ENCODE assay signal across 9 mouse cellular contexts in genomic region chr2:32708643-32709042, GRCm38 (mm10). TPM values are rescaled to one million over a fixed set of nuclear protein-coding genes. Genes with fewer than 3 reads are reported as not detected.
DNase-seq lines count a peak whose midpoint lies in the region; ATAC-seq and TF ChIP-seq lines count a peak whose summit lies in the region.
"Had no signal": no experiment of that assay in that cellular context is flagged by ENCODE, and none has a peak within 500 bp of the region (broad histone marks: within the 10 kb centered on the region; RNA-seq: fewer than 3 reads in every experiment).

No protein-coding gene starts in this region.

- no peak for ATAC-seq in neural tube, embryonic 15.5 days (ENCODE audit: low FRiP score)
- ATAC-seq in limb, embryonic 11.5 days (ENCODE audit: insufficient number of reproducible peaks, low FRiP score, low TSS enrichment, low read depth) = no peak

- H3K27me3 ChIP-seq in neural tube, embryonic 15.5 days (replicated peaks) = no peaks in the 10 kb centered on the region
- H3K27me3 ChIP-seq in limb, embryonic 11.5 days (ENCODE audit: control insufficient read depth, insufficient read depth, low read length) = no peaks in the 10 kb centered on the region
- H3K27me3 ChIP-seq in splenic B cell, adult 2 months (ENCODE audit: control insufficient read depth, insufficient read depth, low read length, poor library complexity, severe bottlenecking) = no peaks in the 10 kb centered on the region
- H3K27me3 ChIP-seq: neural tube, embryonic 13.5 days had no signal

- TF ChIP-seq POLR2A in bone marrow, adult 2 months (IDR thresholded peaks at IDR 0.05; ENCODE audit: borderline replicate concordance, control insufficient read depth, low read depth, low read length) = no peak

- H3K27ac ChIP-seq in neural tube, embryonic 15.5 days (replicated peaks) = no peak overlapping the region
- no peak overlapping the region for H3K27ac ChIP-seq in bone marrow, adult 2 months (ENCODE audit: control insufficient read depth, insufficient read depth, low read depth, low read length, poor library complexity)
- H3K27ac ChIP-seq in limb, embryonic 11.5 days (replicated peaks; ENCODE audit: low read depth, low read length) = no peak overlapping the region
- H3K27ac ChIP-seq: neural tube, embryonic 13.5 days had no signal

- no peak overlapping the region for H3K9ac ChIP-seq in neural tube, embryonic 15.5 days (replicated peaks)
- H3K9ac ChIP-seq in limb, embryonic 11.5 days (ENCODE audit: low read length) = no peak overlapping the region; the same call in 1 of the 2 replicates
- H3K9ac ChIP-seq: neural tube, embryonic 13.5 days had no signal

- H3K4me3 ChIP-seq in neural tube, embryonic 15.5 days (replicated peaks) = no peak overlapping the region
- no peak overlapping the region for H3K4me3 ChIP-seq in bone marrow, adult 2 months (replicated peaks; ENCODE audit: control insufficient read depth, low read depth, low read length)
- H3K4me3 ChIP-seq in limb, embryonic 11.5 days (ENCODE audit: low read depth, low read length) = no peak overlapping the region
- H3K4me3 ChIP-seq: neural tube, embryonic 13.5 days had no signal

- WGBS in neural tube, embryonic 15.5 days = 48% methylated on average over 3 of the region's 3 CpGs
- 7% methylated on average over 3 of the region's 3 CpGs for WGBS in bone marrow, adult 2 months
- 48% methylated on average over 3 of the region's 3 CpGs for WGBS in limb, embryonic 11.5 days

- no peaks in the 10 kb centered on the region for H3K9me3 ChIP-seq in neural tube, embryonic 15.5 days (replicated peaks)
- no peaks in the 10 kb centered on the region for H3K9me3 ChIP-seq in limb, embryonic 11.5 days (ENCODE audit: control insufficient read depth, low read length)
- H3K9me3 ChIP-seq: neural tube, embryonic 13.5 days had no signal

- intact Hi-C loops in heart, postnatal 25 days (cut with DNase I) = loop anchor here (2.0 kb wide), 1 partner anchor 14 kb away; no protein-coding TSS in a partner anchor

- peak; percentile 80 for TF ChIP-seq CTCF in bone marrow, adult 2 months (IDR thresholded peaks at IDR 0.05; ENCODE audit: control insufficient read depth, insufficient read depth, low read length)

- H3K36me3 ChIP-seq in neural tube, embryonic 15.5 days = peaks cover 66% of the 10 kb centered on the region
- H3K36me3 ChIP-seq in limb, embryonic 11.5 days (ENCODE audit: control insufficient read depth, insufficient read depth, low read length) = peaks cover 37% of the 10 kb centered on the region
- H3K36me3 ChIP-seq in splenic B cell, adult 2 months (ENCODE audit: control insufficient read depth, insufficient read depth, low read length, poor library complexity, severe bottlenecking) = peaks cover 21% of the 10 kb centered on the region

- DNase-seq in heart, adult 11 months = peak; percentile 91
- no peak for DNase-seq in heart, postnatal 25 days (ENCODE audit: low spot score)
- peak; percentile 73 for DNase-seq in neural tube, embryonic 10.5 days (ENCODE audit: extremely low spot score, low spot score)
- DNase-seq in limb, embryonic 11.5 days (ENCODE audit: low spot score) = peak; percentile 85
- peak; percentile 87 for DNase-seq in splenic B cell, adult 2 months (ENCODE audit: low read depth, low spot score)
- DNase-seq in ovary, postnatal 36 days (ENCODE audit: low spot score) = no peak

- no peak overlapping the region for H3K4me2 ChIP-seq in neural tube, embryonic 15.5 days
- H3K4me2 ChIP-seq in limb, embryonic 11.5 days (ENCODE audit: low read depth, severe bottlenecking) = no peak overlapping the region
- H3K4me2 ChIP-seq: neural tube, embryonic 13.5 days had no signal

- peaks cover 23% of the 10 kb centered on the region for H3K4me1 ChIP-seq in neural tube, embryonic 15.5 days
- peaks cover 2% of the 10 kb centered on the region for H3K4me1 ChIP-seq in bone marrow, adult 2 months (ENCODE audit: control insufficient read depth, insufficient read depth, low read length)
- peaks cover 7% of the 10 kb centered on the region; the same call in 1 of the 2 replicates for H3K4me1 ChIP-seq in limb, embryonic 11.5 days (ENCODE audit: control insufficient read depth, insufficient read depth, low read length)

RNA-seq across cellular contexts. Expression of gene Cdk9, which starts 4.2 kb away (rescaled TPM):
- total RNA-seq in heart, postnatal 25 days (2021) = 10 to 100 TPM; 23.4 to 26.4 TPM
- polyA plus RNA-seq in neural tube, embryonic 15.5 days (2015; fragmentation: Nextera tagmentation; extraction: Ambion mirVana) = 63.0 and 82.4 TPM in 2 replicates
- polyA plus RNA-seq in bone marrow, adult 2 months (2011; ENCODE audit: insufficient read depth, insufficient read length, low replicate concordance, missing spikeins) = 105 and 154 TPM in 2 replicates
- polyA plus RNA-seq in limb, embryonic 11.5 days (2014; fragmentation: Nextera tagmentation; extraction: Ambion mirVana) = 98.3 and 101 TPM in 2 replicates

RNA-seq across cellular contexts. Expression of gene Fpgs, which starts 4.7 kb away (rescaled TPM):
- total RNA-seq in heart, postnatal 25 days (2021) = 1 to 10 TPM; 4.2 to 6.0 TPM
- polyA plus RNA-seq in neural tube, embryonic 15.5 days (2015; fragmentation: Nextera tagmentation; extraction: Ambion mirVana) = 19.3 and 20.6 TPM in 2 replicates
- polyA plus RNA-seq in bone marrow, adult 2 months (2011; ENCODE audit: insufficient read depth, insufficient read length, low replicate concordance, missing spikeins) = 14.9 and 24.4 TPM in 2 replicates
- 22.1 and 23.2 TPM in 2 replicates for polyA plus RNA-seq in limb, embryonic 11.5 days (2014; fragmentation: Nextera tagmentation; extraction: Ambion mirVana)

RNA-seq across cellular contexts. Expression of gene Sh2d3c, which starts 12.2 kb away (rescaled TPM):
- total RNA-seq in heart, postnatal 25 days (2021) = 10 to 100 TPM; 20.7 to 25.4 TPM
- polyA plus RNA-seq in neural tube, embryonic 15.5 days (2015; fragmentation: Nextera tagmentation; extraction: Ambion mirVana) = 50.1 and 51.5 TPM in 2 replicates
- polyA plus RNA-seq in bone marrow, adult 2 months (2011; ENCODE audit: insufficient read depth, insufficient read length, low replicate concordance, missing spikeins) = 23.3 and 51.8 TPM in 2 replicates
- 12.2 and 13.1 TPM in 2 replicates for polyA plus RNA-seq in limb, embryonic 11.5 days (2014; fragmentation: Nextera tagmentation; extraction: Ambion mirVana)

RNA-seq across cellular contexts. Expression of gene 6330409D20Rik, which starts 32.2 kb away (rescaled TPM):
- not detected for total RNA-seq in heart, postnatal 25 days (2021)
- 2.9 and 3.6 TPM in 2 replicates for polyA plus RNA-seq in neural tube, embryonic 15.5 days (2015; fragmentation: Nextera tagmentation; extraction: Ambion mirVana)
- polyA plus RNA-seq in bone marrow, adult 2 months (2011; ENCODE audit: insufficient read depth, insufficient read length, low replicate concordance, missing spikeins) = not detected in 2 replicates
- 0.13 TPM in 1 of 2 replicates, not detected in the other for polyA plus RNA-seq in limb, embryonic 11.5 days (2014; fragmentation: Nextera tagmentation; extraction: Ambion mirVana)

RNA-seq across cellular contexts. Expression of gene Tor2a, which starts 48.4 kb away (rescaled TPM):
- total RNA-seq in heart, postnatal 25 days (2021) = 1 to 10 TPM; 8.1 to 8.3 TPM
- polyA plus RNA-seq in neural tube, embryonic 15.5 days (2015; fragmentation: Nextera tagmentation; extraction: Ambion mirVana) = 54.4 and 60.6 TPM in 2 replicates
- 9.2 and 13.6 TPM in 2 replicates for polyA plus RNA-seq in bone marrow, adult 2 months (2011; ENCODE audit: insufficient read depth, insufficient read length, low replicate concordance, missing spikeins)
- 58.5 and 60.2 TPM in 2 replicates for polyA plus RNA-seq in limb, embryonic 11.5 days (2014; fragmentation: Nextera tagmentation; extraction: Ambion mirVana)

Comparison
In these comparisons a context has a peak if more than half of its experiments do, and no peak if none do; other contexts are left out.
1. DNase-seq: peak in heart, adult 11 months (single experiment), neural tube, embryonic 10.5 days (single experiment), limb, embryonic 11.5 days (single experiment) and splenic B cell, adult 2 months (single experiment); none in heart, postnatal 25 days (single experiment) and ovary, postnatal 36 days (single experiment).